Mouse (Mus musculus): ENCODE data around the gene Arrdc2. TPM values are rescaled to one million over a fixed set of nuclear protein-coding genes. Genes with fewer than 3 reads are reported as not detected.

The Arrdc2 gene
- total and polyA plus RNA-seq, 3 experiments, result 13.1 to 22.5 TPM; not detected in 1

GRCm38 (mm10) chr8:70841147-70842072, 1.9 kb upstream of the Arrdc2 start:
- TF ChIP-seq ZC3H11A (IDR thresholded peaks at IDR 0.05; ENCODE audit: low read depth, low read length), result peak; percentile 46
- 0 out of 2 replicates have a peak, but pooled peaks have one; percentile 35 for TF ChIP-seq ETS1 (IDR thresholded peaks at IDR 0.05; ENCODE audit: low read depth, low read length)
- no peak for TF ChIP-seq BHLHE40 (IDR thresholded peaks at IDR 0.05; ENCODE audit: borderline replicate concordance, low read depth, low read length)
- TF ChIP-seq ZMIZ1 (IDR thresholded peaks at IDR 0.05; ENCODE audit: low read depth, low read length), result 0 out of 2 replicates have a peak, but pooled peaks have one; percentile 24
- TF ChIP-seq MYC (IDR thresholded peaks at IDR 0.05; ENCODE audit: low read depth, low read length), result no peak
- TF ChIP-seq UBTF (IDR thresholded peaks at IDR 0.05; ENCODE audit: borderline replicate concordance, insufficient read depth, low read depth, low read length), result no peak
- no peak for TF ChIP-seq E2F4 (IDR thresholded peaks at IDR 0.05; ENCODE audit: borderline replicate concordance, low read depth, low read length)
- TF ChIP-seq RAD21 (IDR thresholded peaks at IDR 0.05; ENCODE audit: low read depth, low read length), result peak; percentile 61
- no peak for TF ChIP-seq MEF2A (IDR thresholded peaks at IDR 0.05; ENCODE audit: extremely low read depth, insufficient replicate concordance, low read depth, low read length, poor library complexity, severe bottlenecking)
- TF ChIP-seq POLR2AphosphoS2 (IDR thresholded peaks at IDR 0.05; ENCODE audit: low read length), result no peak
- no peak for TF ChIP-seq EP300 (IDR thresholded peaks at IDR 0.05; ENCODE audit: low read depth in 1 of 2, low read length in 2 of 2)
- peak; percentile 58; the same call in 1 of the 2 replicates for TF ChIP-seq HCFC1 (IDR thresholded peaks at IDR 0.05; ENCODE audit: low read depth, low read length)
- TF ChIP-seq MAX (IDR thresholded peaks at IDR 0.05; ENCODE audit: low read length), result no peak
- 0 out of 2 replicates have a peak, but pooled peaks have one; percentile 27 for TF ChIP-seq RCOR1 (IDR thresholded peaks at IDR 0.05; ENCODE audit: low read depth, low read length)
- TF ChIP-seq MAZ (IDR thresholded peaks at IDR 0.05; ENCODE audit: low read depth, low read length), result no peak; the same call in 1 of the 2 replicates
- TF ChIP-seq ELF1 (IDR thresholded peaks at IDR 0.05; ENCODE audit: low read depth, low read length), result 0 out of 2 replicates have a peak, but pooled peaks have one; percentile 35
- no peak for TF ChIP-seq GABPA (IDR thresholded peaks at IDR 0.05; ENCODE audit: low read depth, low read length)
- no peak for TF ChIP-seq CHD2 (IDR thresholded peaks at IDR 0.05; ENCODE audit: low read length)
- TF ChIP-seq MXI1 (IDR thresholded peaks at IDR 0.05; ENCODE audit: low read depth, low read length), result 0 out of 2 replicates have a peak, but pooled peaks have one; percentile 57
- peak; percentile 68 for TF ChIP-seq SIN3A (IDR thresholded peaks at IDR 0.05; ENCODE audit: low read length)
- peak; percentile 21; the same call in 1 of the 2 replicates for TF ChIP-seq NELFE (IDR thresholded peaks at IDR 0.05; ENCODE audit: low read depth, low read length)
- peak; percentile 69 for TF ChIP-seq SMC3 (IDR thresholded peaks at IDR 0.05; ENCODE audit: low read depth, low read length)
- TF ChIP-seq POLR2A (IDR thresholded peaks at IDR 0.05; ENCODE audit: control insufficient read depth in 1 of 2, insufficient read depth in 1 of 2, low read depth in 1 of 2, low read length in 2 of 2, poor library complexity in 1 of 2), result no peak
- TF ChIP-seq CTCF (IDR thresholded peaks at IDR 0.05 in 2 of 3, conservative IDR thresholded peaks at IDR 0.05 in 1 of 3; ENCODE audit: control insufficient read depth in 1 of 3, insufficient read depth in 1 of 3, low read depth in 2 of 3, low read length in 3 of 3, poor library complexity in 1 of 3, severe bottlenecking in 1 of 3), result peak; percentile 69 to 87 (median 84)
- H3K79me2 ChIP-seq (ENCODE audit: control insufficient read depth, insufficient read depth, low read length, poor library complexity), result no peaks in the 10 kb centered on the region; the same call in 1 of the 2 replicates
- no peaks in the 10 kb centered on the region for H3K9me3 ChIP-seq (replicated peaks; ENCODE audit: insufficient read depth, low read length)
- peak overlapping the region; percentile 43 for H3K27ac ChIP-seq (ENCODE audit: control insufficient read depth, low read depth, low read length)
- peaks cover 0 to 7% of the 10 kb centered on the region in 2 experiments; a peak in 1 of 4 replicates for H3K4me1 ChIP-seq (ENCODE audit: control insufficient read depth in 1 of 2, insufficient read depth in 2 of 2, low read length in 2 of 2)
- peak overlapping the region; percentile 67 for H3K9ac ChIP-seq (ENCODE audit: control insufficient read depth, low read depth, low read length, poor library complexity, severe bottlenecking)
- DNase-seq (ENCODE audit: low read depth, low spot score), result peak; percentile 92
- peaks cover 0 to 11% of the 10 kb centered on the region in 2 experiments; a peak in 2 of 4 replicates for H3K36me3 ChIP-seq (ENCODE audit: control insufficient read depth in 1 of 2, insufficient read depth in 2 of 2, low read length in 2 of 2)
- peak overlapping the region; percentile 49 to 58 for H3K4me3 ChIP-seq (ENCODE audit: control insufficient read depth in 1 of 2, insufficient read depth in 1 of 2, low read depth in 2 of 2, low read length in 2 of 2)
- no peaks in the 10 kb centered on the region for H3K27me3 ChIP-seq (ENCODE audit: control insufficient read depth in 1 of 2, insufficient read depth in 2 of 2, low read length in 2 of 2)

Measured in MEL (cell line).